Mouse (Mus musculus) lung, adult 18-20 months (tissue): ENCODE measurements at regions not wholly inside any gene's neighbourhood (a gene's known extent, or its start where the extent isn't known, plus 50 kb on each side); places are given as distances from the start of the nearest gene placed in this dataset.

ENCODE experiments used
- DNase-seq, 2 experiments: peaks; one replicate each; pipeline ENCODE4 v3.0.0; 2022; ENCODE audit warnings: mixed read lengths in 2 of 2

- DNase-seq = no peak
Observed at GRCm38 (mm10) chr8:87105106-87105505, 220.0 kb upstream of the N4bp1 start.

GRCm38 (mm10) chr8:87095211-87095610 lies 210.2 kb upstream of the N4bp1 start:
- peak in 1 of 2 experiments; percentile 7 for DNase-seq

DNA sequence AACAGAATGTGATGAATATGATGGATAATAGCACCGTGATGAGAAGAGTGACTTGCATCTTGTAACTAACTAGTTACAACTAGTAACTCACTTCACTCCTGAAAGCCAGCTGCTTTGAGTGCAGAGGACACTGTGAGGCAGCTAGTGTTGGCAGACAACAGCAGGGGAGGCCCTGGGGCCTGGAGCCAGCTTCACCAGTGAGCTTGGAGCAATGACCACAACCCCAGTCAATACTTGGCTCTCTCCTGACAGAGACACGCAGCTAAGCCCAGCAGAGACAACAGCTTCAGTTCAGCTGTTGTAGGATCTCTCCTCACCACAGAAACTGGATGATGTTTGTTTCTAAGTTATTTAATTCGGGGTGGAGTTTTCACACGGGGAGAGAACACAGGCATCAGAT lies 209.6 kb upstream of the N4bp1 start:
- peak; percentile 5 to 10 for DNase-seq

GRCm38 (mm10) chr8:87093716-87094115 lies 208.7 kb upstream of the N4bp1 start:
- DNase-seq = no peak

GRCm38 (mm10) chr8:87093081-87093480 lies 208.0 kb upstream of the N4bp1 start:
- DNase-seq = no peak

DNA sequence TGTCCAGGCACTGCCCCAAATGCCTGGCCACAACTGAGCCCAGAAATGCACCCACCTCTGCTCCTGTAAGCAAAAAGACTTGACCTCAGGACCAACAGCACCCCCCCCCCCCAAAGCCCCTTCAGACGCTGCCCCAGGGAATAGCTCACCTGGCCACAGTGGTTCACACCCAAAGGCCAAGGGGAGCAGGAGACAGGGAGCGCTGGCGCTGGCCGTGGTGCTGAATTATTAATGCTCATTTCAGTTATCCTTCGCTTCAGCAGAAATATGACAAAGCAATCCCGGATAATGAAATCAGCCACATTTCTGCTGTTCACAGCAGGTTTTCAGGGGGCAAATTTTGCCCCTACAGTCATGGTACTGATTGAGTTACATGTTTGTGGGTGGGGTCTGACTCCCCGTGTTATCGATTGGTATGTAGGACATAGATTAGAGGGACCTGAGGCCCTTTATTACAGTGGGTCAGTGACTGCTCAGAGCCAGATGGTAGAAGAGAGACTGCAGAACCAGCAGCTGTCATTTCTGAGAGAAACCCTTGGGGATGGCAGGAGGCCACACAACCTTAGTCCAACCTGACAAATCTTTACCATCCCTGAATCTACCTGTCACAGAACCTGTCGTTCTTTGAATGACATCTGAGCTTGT lies 202.5 kb upstream of the N4bp1 start:
- DNase-seq = no peak

- DNase-seq = no peak
Observed at GRCm38 (mm10) chr8:87078260-87078659, 193.2 kb upstream of the N4bp1 start.

DNA sequence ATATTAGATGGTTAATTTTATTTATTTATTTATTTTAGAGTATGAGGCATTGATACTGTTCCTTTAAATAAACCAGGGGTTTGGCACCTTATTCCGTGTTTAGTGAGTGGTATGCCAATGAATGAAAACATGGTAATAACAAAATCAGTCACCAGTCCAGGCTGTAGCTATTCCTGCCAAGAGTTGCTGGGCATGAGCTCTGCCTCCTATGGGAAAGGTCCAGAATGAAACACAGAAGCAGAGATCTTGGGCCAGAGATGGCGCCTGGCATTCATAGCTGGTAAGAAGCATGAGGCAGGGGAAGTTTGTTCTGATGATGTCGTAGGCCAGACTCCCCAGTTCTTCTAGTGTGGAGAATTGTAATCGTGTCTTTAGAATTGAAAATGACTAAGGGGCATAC lies 190.9 kb upstream of the N4bp1 start:
- no peak for DNase-seq

GRCm38 (mm10) chr8:87071224-87071623 lies 186.2 kb upstream of the N4bp1 start:
- no peak for DNase-seq

DNA sequence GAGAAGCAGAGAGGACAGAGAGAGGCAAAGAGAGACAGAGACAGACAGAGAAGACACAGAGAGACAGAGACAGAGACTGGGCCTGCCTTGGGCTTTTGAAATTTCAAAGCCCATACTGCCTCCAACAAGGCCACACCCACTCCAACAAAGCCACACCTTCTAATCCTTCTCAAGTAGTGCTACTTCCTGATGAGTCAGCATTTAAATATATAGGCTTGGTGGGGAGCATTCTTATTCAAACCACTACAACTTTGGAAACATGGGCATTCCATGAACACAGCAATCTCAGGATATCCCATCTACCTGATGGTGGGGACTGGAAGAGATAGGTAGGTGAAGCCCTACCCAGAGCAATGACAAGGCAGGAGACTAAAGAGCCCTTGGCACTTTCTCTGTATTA lies 182.0 kb upstream of the N4bp1 start:
- DNase-seq = no peak

DNA sequence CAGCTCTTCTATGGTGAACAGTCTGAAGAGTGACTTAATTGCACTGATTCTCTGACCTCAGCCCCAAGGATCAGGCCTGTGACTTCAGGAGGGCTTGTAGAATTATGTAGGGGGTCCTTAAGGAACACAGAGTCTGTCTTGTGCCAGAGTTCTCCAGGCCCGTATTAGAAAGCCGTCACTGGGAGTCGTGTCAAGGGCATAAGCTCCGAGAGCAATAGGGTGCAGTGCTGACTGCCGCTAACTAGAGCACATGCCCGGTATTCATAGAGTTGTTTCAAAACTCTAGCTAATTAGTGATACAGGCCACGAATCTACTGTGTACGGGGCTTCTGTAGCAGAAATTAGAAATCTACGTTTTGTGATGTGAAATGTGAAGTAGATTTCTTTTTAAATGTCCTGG lies 179.7 kb upstream of the N4bp1 start:
- no peak for DNase-seq

- no peak for DNase-seq
Observed at GRCm38 (mm10) chr8:87064250-87064747, 179.2 kb upstream of the N4bp1 start.

- no peak for DNase-seq
Observed at GRCm38 (mm10) chr8:87063588-87063987, 178.5 kb upstream of the N4bp1 start.

- no peak for DNase-seq
Observed at GRCm38 (mm10) chr8:87049746-87050145, 164.7 kb upstream of the N4bp1 start.

DNA sequence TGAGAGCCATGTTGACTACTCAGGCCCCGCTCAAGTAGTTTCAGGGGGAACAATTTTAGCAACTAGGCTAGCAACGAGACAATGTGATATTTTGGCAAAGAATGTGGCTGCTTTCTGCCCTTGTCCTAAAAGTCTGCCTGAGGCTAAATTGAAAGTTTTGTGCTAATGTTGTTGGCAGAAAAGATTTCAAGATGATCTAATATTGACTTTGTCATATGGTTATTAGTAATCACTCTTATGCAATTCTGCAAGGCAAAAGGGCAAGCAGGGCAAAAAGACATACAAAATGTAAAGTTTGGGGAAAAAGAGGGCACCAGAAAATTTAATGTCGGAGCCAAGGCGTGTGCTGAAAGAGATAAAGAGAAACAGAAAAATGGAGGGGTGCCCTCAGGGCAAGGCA lies 164.1 kb upstream of the N4bp1 start:
- no peak for DNase-seq

- no peak for DNase-seq
Observed at GRCm38 (mm10) chr8:87046590-87046989, 161.5 kb upstream of the N4bp1 start.

- no peak for DNase-seq
Observed at GRCm38 (mm10) chr8:87043016-87043415, 158.0 kb upstream of the N4bp1 start.

GRCm38 (mm10) chr8:87037620-87038380 lies 152.7 kb upstream of the N4bp1 start:
- DNase-seq = no peak

- DNase-seq = no peak
Observed at GRCm38 (mm10) chr8:87035996-87036395, 150.9 kb upstream of the N4bp1 start.

DNA sequence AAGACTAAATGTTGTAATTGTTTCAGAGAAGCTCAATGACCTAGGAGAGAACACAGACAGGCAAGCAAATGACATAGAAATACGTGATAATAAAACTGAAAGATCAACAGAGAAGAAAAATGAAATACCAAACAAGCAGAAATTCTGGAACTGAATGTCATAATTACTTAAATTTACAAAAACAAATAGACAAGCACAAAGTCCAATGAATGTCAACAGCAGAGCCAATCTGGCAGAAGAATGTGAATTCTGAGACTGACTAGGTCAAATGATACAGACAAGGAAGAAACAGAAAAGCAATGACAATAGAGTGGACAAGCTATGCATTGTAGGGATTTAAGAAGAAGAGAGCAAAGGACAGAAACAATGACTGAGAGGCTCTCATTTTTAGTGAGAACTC lies 143.1 kb upstream of the N4bp1 start:
- DNase-seq = no peak

GRCm38 (mm10) chr8:87025946-87026345 lies 140.9 kb upstream of the N4bp1 start:
- DNase-seq = no peak

DNA sequence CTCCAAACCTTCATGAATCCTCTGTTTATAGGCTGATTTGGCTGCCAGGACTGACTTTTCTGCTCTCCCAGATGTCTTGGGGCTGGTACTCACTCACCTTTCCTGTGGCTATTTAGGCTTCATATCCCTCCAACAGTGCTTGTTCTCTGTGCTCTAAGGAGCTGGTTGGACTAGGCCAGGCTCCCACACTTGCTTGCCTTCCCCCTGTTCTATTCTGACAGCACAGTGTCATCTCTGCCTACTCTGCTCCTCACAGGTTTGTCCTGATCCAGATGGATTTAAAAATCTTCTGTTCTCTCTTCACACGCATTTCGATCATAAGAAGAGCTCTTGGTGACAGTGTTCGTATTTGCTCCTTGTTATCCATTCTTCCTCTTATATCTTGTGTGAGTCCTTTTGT lies 134.7 kb upstream of the N4bp1 start:
- DNase-seq = no peak

DNA sequence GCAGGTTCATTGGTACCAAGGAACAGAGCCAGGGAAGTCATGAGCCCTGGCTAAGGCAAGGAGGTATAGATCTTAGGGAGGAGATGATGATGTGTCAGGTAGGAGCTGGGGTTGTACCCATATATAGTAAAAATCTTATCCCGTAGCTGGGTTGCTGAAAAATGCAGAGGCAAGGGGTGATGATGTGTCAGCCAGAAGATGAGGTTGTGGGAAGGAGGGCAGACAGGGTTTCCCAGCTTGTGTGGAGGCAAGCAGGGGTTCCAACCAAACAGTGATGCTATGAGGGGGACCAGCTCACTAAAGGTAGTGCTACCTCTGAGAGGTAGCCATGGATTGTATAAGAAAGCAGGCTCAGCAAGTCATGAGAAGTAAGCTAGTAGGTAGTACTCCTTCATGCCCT lies 90.5 kb upstream of the N4bp1 start:
- no peak for DNase-seq

DNA sequence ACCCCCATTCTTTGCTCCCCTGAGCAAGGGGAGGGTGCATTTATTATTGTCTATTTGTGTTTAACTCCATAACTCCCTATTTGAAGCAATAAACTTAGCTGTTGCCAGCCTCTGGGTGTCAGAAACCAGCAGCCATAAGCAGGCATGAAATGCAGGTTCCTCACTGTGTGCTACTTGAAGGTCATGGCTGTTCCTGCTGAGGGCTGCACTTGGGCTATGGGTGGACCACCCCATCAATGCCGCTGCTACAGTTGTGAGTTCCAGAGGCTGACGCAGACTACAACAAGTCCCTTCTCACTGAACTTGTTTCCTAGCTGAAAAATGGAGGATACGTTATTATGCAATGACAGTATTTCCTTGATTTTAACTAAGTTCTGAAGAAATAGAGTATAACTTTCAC lies 86.7 kb upstream of the N4bp1 start:
- no peak for DNase-seq

DNA sequence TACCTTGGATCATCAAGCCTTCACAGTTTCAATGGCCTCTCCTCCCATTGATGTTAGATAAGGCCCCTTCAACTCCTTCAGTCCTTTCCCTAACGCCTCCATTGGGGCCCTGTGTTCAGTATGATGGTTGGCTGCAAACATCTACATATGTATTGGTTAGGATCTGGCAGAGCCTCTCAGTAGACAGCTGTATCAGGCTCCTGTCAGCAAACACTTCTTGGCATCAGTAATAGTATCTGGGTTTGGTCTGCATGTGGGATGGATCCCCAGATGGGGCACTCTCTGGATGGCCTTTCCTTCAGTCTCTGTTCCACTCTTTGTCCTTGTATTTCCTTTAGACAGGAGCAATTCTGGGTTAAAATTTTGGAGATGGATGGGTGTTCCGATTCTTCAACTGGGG lies 84.0 kb upstream of the N4bp1 start:
- no peak for DNase-seq
